Mouse (Mus musculus): ENCODE results near the gene 1700040F15Rik. TPM values are rescaled to one million over a fixed set of nuclear protein-coding genes. Genes with fewer than 3 reads are reported as not detected.
"Not testable (repeated sequence)": the region's sequence is repeated elsewhere in the genome, so short reads cannot be mapped to it uniquely, and the experiment has no call there.

1700040F15Rik gene
- polyA plus RNA-seq (2016; fragmentation: Nextera tagmentation; extraction: Ambion mirVana), result not detected in 2 replicates

DNA sequence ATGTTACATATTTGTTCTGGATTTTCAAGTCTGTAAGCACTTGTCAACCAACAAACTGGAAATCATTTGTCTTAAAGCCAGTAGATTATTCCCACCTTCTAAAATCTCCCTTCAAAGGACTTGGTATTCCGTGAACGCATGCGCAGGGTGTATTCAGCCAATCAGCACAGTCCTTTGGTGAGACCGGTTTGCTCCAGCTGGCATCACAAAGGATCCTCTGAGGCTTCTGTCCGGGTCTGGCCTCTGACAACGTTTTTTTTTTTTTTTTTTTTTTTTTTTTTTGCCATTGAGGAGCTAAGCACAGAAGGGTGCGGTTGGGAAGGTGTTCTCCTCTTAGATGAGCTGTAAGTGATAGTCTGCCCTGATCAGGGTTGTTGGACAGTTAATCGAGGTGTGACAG lies at the start of gene 1700040F15Rik:
Gene 1700040F15Rik (plus strand): TSS at position 301 of the 400 bp plus-strand sequence.
- not testable (repeated sequence) for H3K4me1 ChIP-seq; H3K4me3 ChIP-seq; H3K27ac ChIP-seq (replicated peaks); H3K27me3 ChIP-seq (ENCODE audit: low read depth, poor library complexity, severe bottlenecking); H3K36me3 ChIP-seq; DNase-seq (ENCODE audit: low spot score); H3K9me3 ChIP-seq (replicated peaks)
- WGBS, result no CpG with 5 or more reads among the region's 8 CpGs

Data from midbrain, embryonic 10.5 days (tissue).